Mouse (Mus musculus): ENCODE data around the gene Lrba.

GRCm38 (mm10) chr3:86602284-86602683 is 377.8 kb downstream of the Lrba start:
- TF ChIP-seq EP300 (IDR thresholded peaks at IDR 0.05) = no peak
- no peak for TF ChIP-seq CTCF (IDR thresholded peaks at IDR 0.05)
